Mouse (Mus musculus) erythroblast, embryonic 14.5 days (primary cell): ENCODE measurements around the gene Zxdc.

Experiments used
- GATA1 ChIP-seq: IDR thresholded peaks from 2 replicates; pipeline ENCODE4 v1.6.1; 2012; ENCODE audit warnings: low read length, inconsistent platforms, mixed read lengths
- TAL1 ChIP-seq: IDR thresholded peaks from 3 replicates; pipeline ENCODE4 v1.6.1; 2012; ENCODE audit warnings: low read length, inconsistent platforms, mixed read lengths

DNA sequence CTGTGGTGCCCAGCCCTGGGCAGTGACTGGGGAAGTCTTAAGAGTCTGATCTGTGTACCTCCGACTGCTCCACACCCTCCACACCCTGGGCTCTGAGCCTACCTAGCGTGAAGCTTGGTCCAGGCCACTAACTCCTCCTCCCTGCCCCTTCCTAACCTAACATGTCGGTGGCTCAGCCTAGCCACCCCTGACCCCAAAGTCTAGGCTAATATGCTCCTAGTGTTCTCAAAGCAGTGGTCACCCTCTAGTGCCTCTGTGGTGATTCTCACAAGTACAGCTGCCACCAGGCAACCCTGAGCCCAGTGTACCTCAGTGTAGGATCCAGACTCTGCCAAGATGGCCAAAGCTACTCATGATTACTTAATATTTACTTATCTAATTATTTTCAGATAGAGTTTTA, 65.4 kb downstream of the Zxdc start:
- TF ChIP-seq GATA1: no peak
- no peak for TF ChIP-seq TAL1
